Mouse (Mus musculus) liver, embryonic 14.5 days (tissue): ENCODE measurements at regions not wholly inside any gene's neighbourhood (a gene's known extent, or its start where the extent isn't known, plus 50 kb on each side); places are given as distances from the start of the nearest gene placed in this dataset.

Experiments used
- ATAC-seq: fragments of 200-750 bp; cut with Nextera tagmentation; 2 replicates; pipeline ENCODE4 v1.8.0; 2017; ENCODE audit warnings: moderate number of reproducible peaks, mild to moderate bottlenecking, moderate library complexity; ENCODE audit not compliant: insufficient read depth
- DNase-seq, 3 experiments: peaks; one replicate each; pipeline ENCODE4 v3.0.0-alpha.2; 2012 to 2013; ENCODE audit warnings: low read depth in 3 of 3, low spot score in 3 of 3
- H3K27ac ChIP-seq: fragments of 300-500 bp; sonication (generic); 2 replicates; pipeline ENCODE4 v1.5.1; 2014; ENCODE audit warnings: moderate library complexity, mild to moderate bottlenecking, control low read depth, inconsistent platforms
- H3K27me3 ChIP-seq: fragments of 300-500 bp; sonication (generic); 2 replicates; pipeline ENCODE4 v1.6.1; 2014; ENCODE audit warnings: mild to moderate bottlenecking, low read length, moderate library complexity; ENCODE audit not compliant: control insufficient read depth, insufficient read depth
- H3K36me3 ChIP-seq: fragments of 300-500 bp; sonication (generic); replicated peaks from 2 replicates; pipeline ENCODE4 v1.6.1; 2014; ENCODE audit warnings: low read depth; ENCODE audit not compliant: control insufficient read depth, insufficient read depth
- H3K4me1 ChIP-seq, 2 experiments: fragments of 200-500 bp in 1 of 2; fragments of 300-500 bp in 1 of 2; sonication (generic) in 1 of 2; replicated peaks; 2 replicates each; pipeline ENCODE4 v1.6.1; 2012 to 2014; ENCODE audit warnings: antibody characterized with exemption in 1 of 2, inconsistent platforms in 1 of 2, low read length in 1 of 2; ENCODE audit not compliant: control insufficient read depth in 2 of 2, insufficient read depth in 2 of 2
- H3K4me2 ChIP-seq: fragments of 300-500 bp; sonication (generic); 2 replicates; pipeline ENCODE4 v1.6.1; 2014; ENCODE audit warnings: low read depth, mild to moderate bottlenecking, control low read depth, moderate library complexity
- H3K4me3 ChIP-seq, 2 experiments: fragments of 200-500 bp in 1 of 2; fragments of 300-500 bp in 1 of 2; sonication (generic) in 1 of 2; 2 replicates each; pipeline ENCODE4 v1.5.1; 2012 to 2014; ENCODE audit warnings: low read depth in 2 of 2, low read length in 2 of 2, mild to moderate bottlenecking in 2 of 2, control low read depth in 1 of 2, inconsistent platforms in 1 of 2, moderate library complexity in 1 of 2; ENCODE audit not compliant: insufficient read depth in 1 of 2
- H3K9ac ChIP-seq: fragments of 300-500 bp; sonication (generic); replicated peaks from 2 replicates; pipeline ENCODE4 v1.6.1; 2014; ENCODE audit warnings: mild to moderate bottlenecking, control low read depth, moderate library complexity
- H3K9me3 ChIP-seq: fragments of 300-500 bp; sonication (generic); 2 replicates; pipeline ENCODE4 v1.6.1; 2016; ENCODE audit warnings: low read length, mixed read lengths; ENCODE audit not compliant: control insufficient read depth
- CTCF ChIP-seq: IDR thresholded peaks from 2 replicates; pipeline ENCODE4 v1.5.1; 2016; ENCODE audit warnings: antibody characterized with exemption, low read depth, control low read depth
- EP300 ChIP-seq: IDR thresholded peaks from 2 replicates; pipeline ENCODE4 v1.6.1; 2016; ENCODE audit warnings: antibody characterized with exemption, low read depth
- WGBS: fragments of 180-500 bp; shearing (Covaris S2); extraction: QIAGEN DNeasy Blood & Tissue Kit; methylation state at CpG from one replicate; pipeline ENCODE4 v1.1.7; 2014; ENCODE audit not compliant: insufficient replicate concordance; 5-methylcytosine and 5-hydroxymethylcytosine counted together

DNA sequence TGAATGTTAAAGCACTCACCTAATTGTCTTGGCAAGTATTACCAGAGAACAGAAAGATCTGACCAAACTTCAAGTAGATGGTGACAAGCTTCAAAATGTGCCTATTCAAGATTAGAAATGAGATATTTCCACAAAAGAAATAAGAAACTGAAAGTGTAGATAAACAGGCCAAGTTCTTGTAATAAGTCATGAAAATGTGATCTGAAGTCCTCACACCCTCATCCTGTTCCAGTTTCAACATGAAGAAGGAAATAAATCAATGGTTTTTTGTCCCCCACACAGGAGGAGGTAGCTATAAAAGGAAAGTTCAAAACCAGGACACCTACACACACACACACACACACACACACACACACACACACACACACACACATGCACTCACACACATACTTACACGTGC lies 54.1 kb upstream of the Pla2g4a start:
- no peak for ATAC-seq

DNA sequence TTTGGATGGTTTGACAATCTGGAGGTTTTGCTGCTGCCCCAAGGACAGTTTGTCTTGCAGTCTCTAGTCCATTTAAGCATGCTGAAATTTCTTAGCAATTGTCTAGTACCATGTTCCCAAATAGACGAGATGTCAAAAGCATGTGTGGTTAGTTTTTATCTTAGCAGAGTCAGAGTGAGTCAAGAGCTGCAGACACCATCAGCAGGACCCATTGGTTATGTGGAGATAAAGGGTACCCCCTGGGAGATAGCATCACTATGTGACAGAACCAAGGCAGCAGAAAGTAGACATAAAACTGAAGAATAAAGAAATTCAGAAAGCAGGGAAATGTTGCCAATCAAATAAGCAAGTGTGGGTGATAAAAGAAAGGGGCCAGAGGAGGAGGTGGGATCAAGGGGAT lies 51.4 kb upstream of the Pla2g4a start:
- no peak overlapping the region for H3K4me2 ChIP-seq
- no peak overlapping the region for H3K27ac ChIP-seq
- no peak for DNase-seq
- ATAC-seq: peak; percentile 28; the same call in 1 of the 2 replicates
- no peaks in the 10 kb centered on the region for H3K36me3 ChIP-seq
- no peaks in the 10 kb centered on the region for H3K9me3 ChIP-seq
- no peaks in the 10 kb centered on the region; a peak in 1 of 4 replicates for H3K4me1 ChIP-seq
- no peak overlapping the region for H3K9ac ChIP-seq
- no peaks in the 10 kb centered on the region for H3K27me3 ChIP-seq
- no peak overlapping the region for H3K4me3 ChIP-seq
- WGBS: 14% methylated on average over 1 of the region's 1 CpGs
- TF ChIP-seq CTCF: no peak
- no peak for TF ChIP-seq EP300

More for the DNA sequence above, 54.1 kb upstream of the Pla2g4a start:
- Histone ChIP-seq H3K36me3 (no peaks in the 10 kb centered on the region), H3K4me3 (no peak overlapping the region), H3K27ac (no peak overlapping the region), H3K9ac (no peak overlapping the region), H3K4me1 (no peaks in the 10 kb centered on the region; a peak in 1 of 4 replicates), H3K9me3 (no peaks in the 10 kb centered on the region), H3K4me2 (no peak overlapping the region), H3K27me3 (no peaks in the 10 kb centered on the region)
- WGBS: 56% methylated on average over 1 of the region's 1 CpGs
- DNase-seq: no peak
- no peak for TF ChIP-seq CTCF
- no peak for TF ChIP-seq EP300
